10 mouse cellular contexts compared by ENCODE assay signal in genomic region chr1:37636169-37636568, GRCm38 (mm10).
A peak's percentile ranks its signal among the peaks of the same experiment; 100 is the strongest.
DNase-seq lines count a peak whose midpoint lies in the region; ATAC-seq and TF ChIP-seq lines count a peak whose summit lies in the region.
"Had no signal": no experiment of that assay in that cellular context is flagged by ENCODE, and none has a peak within 500 bp of the region (broad histone marks: within the 10 kb centered on the region; RNA-seq: fewer than 3 reads in every experiment).

No protein-coding gene starts in this region.

- no peak overlapping the region for H3K9ac ChIP-seq in intestine, postnatal 0 days (ENCODE audit: low read depth, low read length)
- H3K9ac ChIP-seq in intestine, embryonic 15.5 days: no peak overlapping the region
- H3K9ac ChIP-seq: hindbrain, embryonic 15.5 days had no signal

- no peaks in the 10 kb centered on the region for H3K36me3 ChIP-seq in intestine, postnatal 0 days (ENCODE audit: control insufficient read depth, insufficient read depth)
- no peaks in the 10 kb centered on the region for H3K36me3 ChIP-seq in intestine, embryonic 15.5 days
- H3K36me3 ChIP-seq: hindbrain, embryonic 15.5 days had no signal

- ATAC-seq in CD4-positive, CD25-positive, alpha-beta regulatory T cell, adult 4 months: no peak
- ATAC-seq in intestine, postnatal 0 days: no peak
- ATAC-seq in intestine, embryonic 15.5 days: no peak
- ATAC-seq in erythroid progenitor cell, adult 5-6 weeks (replicated peaks; ENCODE audit: low FRiP score, poor library complexity, severe bottlenecking): no peak

- H3K4me3 ChIP-seq in intestine, postnatal 0 days (ENCODE audit: low read depth, low read length): no peak overlapping the region
- H3K4me3 ChIP-seq in intestine, embryonic 15.5 days (replicated peaks): no peak overlapping the region
- H3K4me3 ChIP-seq: hindbrain, embryonic 15.5 days had no signal

- H3K9me3 ChIP-seq in intestine, postnatal 0 days (ENCODE audit: control insufficient read depth): no peaks in the 10 kb centered on the region
- H3K9me3 ChIP-seq in intestine, embryonic 15.5 days: no peaks in the 10 kb centered on the region
- H3K9me3 ChIP-seq: hindbrain, embryonic 15.5 days had no signal

- no peak overlapping the region for H3K4me2 ChIP-seq in intestine, postnatal 0 days (replicated peaks; ENCODE audit: low read depth)
- H3K4me2 ChIP-seq in intestine, embryonic 15.5 days (replicated peaks): no peak overlapping the region
- H3K4me2 ChIP-seq: hindbrain, embryonic 15.5 days had no signal

- intact Hi-C loops in heart, postnatal 14 days (cut with DNase I): loop anchor here (1.0 to 2.0 kb wide), 3 partner anchors 163 to 364 kb away; no protein-coding TSS in a partner anchor

- DNase-seq in CD4-positive, CD25-positive, alpha-beta regulatory T cell, adult 2 months (ENCODE audit: low read depth, low spot score): peak; percentile 56
- peak; percentile 37 for DNase-seq in A20 (ENCODE audit: low read depth, low spot score)
- DNase-seq in heart, postnatal 14 days: peak; percentile 43 to 61
- no peak for DNase-seq in embryo, embryonic 10 days (ENCODE audit: low spot score)
- DNase-seq: cerebellum, adult 8-10 months had no signal

- WGBS in intestine, postnatal 0 days: 81% methylated on average over 1 of the region's 2 CpGs
- WGBS in intestine, embryonic 15.5 days: 38% methylated on average over 2 of the region's 2 CpGs

- H3K27me3 ChIP-seq in intestine, postnatal 0 days (replicated peaks; ENCODE audit: control insufficient read depth, insufficient read depth, low read length): no peaks in the 10 kb centered on the region
- H3K27me3 ChIP-seq in intestine, embryonic 15.5 days (replicated peaks): no peaks in the 10 kb centered on the region
- H3K27me3 ChIP-seq: hindbrain, embryonic 15.5 days had no signal

- peak; percentile 60 for TF ChIP-seq CTCF in intestine, postnatal 0 days (IDR thresholded peaks at IDR 0.05; ENCODE audit: low read depth)

- H3K4me1 ChIP-seq in intestine, postnatal 0 days (replicated peaks; ENCODE audit: control insufficient read depth, insufficient read depth, low read length): no peaks in the 10 kb centered on the region
- H3K4me1 ChIP-seq in intestine, embryonic 15.5 days (replicated peaks): no peaks in the 10 kb centered on the region
- H3K4me1 ChIP-seq: hindbrain, embryonic 15.5 days had no signal

- H3K27ac ChIP-seq in intestine, postnatal 0 days (ENCODE audit: low read depth, low read length): no peak overlapping the region
- H3K27ac ChIP-seq in intestine, embryonic 15.5 days: no peak overlapping the region
- H3K27ac ChIP-seq: hindbrain, embryonic 15.5 days had no signal
